Mouse (Mus musculus): ENCODE measurements at regions not wholly inside any gene's neighbourhood (a gene's known extent, or its start where the extent isn't known, plus 50 kb on each side); places are given as distances from the start of the nearest gene placed in this dataset.

- DNase-seq, result no peak
- intact Hi-C loops (cut with DNase I), result no loop called here
These were observed 77.4 kb upstream of the Cox10 start for GRCm38 (mm10) chr11:64156640-64157039.

- intact Hi-C loops (cut with DNase I), result no loop called here
- no peak for DNase-seq
These were observed 60.2 kb upstream of the Cox10 start for GRCm38 (mm10) chr11:64139483-64139882.

- DNase-seq, result no peak
- intact Hi-C loops (cut with DNase I), result no loop called here
These were observed 59.7 kb upstream of the Cox10 start for GRCm38 (mm10) chr11:64138934-64139333.

GRCm38 (mm10) chr11:64135766-64136165 is 56.5 kb upstream of the Cox10 start:
- intact Hi-C loops (cut with DNase I), result no loop called here
- no peak for DNase-seq

- intact Hi-C loops (cut with DNase I), result no loop called here
- DNase-seq, result no peak
These were observed 56.0 kb upstream of the Cox10 start for GRCm38 (mm10) chr11:64135308-64135591.

GRCm38 (mm10) chr11:64134571-64135307 is 55.5 kb upstream of the Cox10 start:
- intact Hi-C loops (cut with DNase I), result no loop called here
- DNase-seq, result no peak

Data from heart, postnatal 36 days (tissue).